ENCODE assay signal across 8 mouse cellular contexts in genomic region chr12:105031081-105032058, GRCm38 (mm10). TPM values are rescaled to one million over a fixed set of nuclear protein-coding genes. Genes with fewer than 3 reads are reported as not detected.
DNase-seq lines count a peak whose midpoint lies in the region; ATAC-seq and TF ChIP-seq lines count a peak whose summit lies in the region.

No protein-coding gene starts in this region.

- DNase-seq in gastrocnemius, adult 2 months: no peak
- no peak for DNase-seq in gastrocnemius, postnatal 4 days (ENCODE audit: low spot score in 2 of 2)
- peak; percentile 53 for DNase-seq in 3T3-L1 (ENCODE audit: low read depth, low spot score)
- peak; percentile 29 for DNase-seq in embryo, embryonic 11 days
- DNase-seq in hindbrain, postnatal 0 days (ENCODE audit: low spot score): peak; percentile 23
- DNase-seq in midbrain, embryonic 14.5 days: no peak
- no peak for DNase-seq in urinary bladder, adult 2 months (ENCODE audit: low spot score)
- DNase-seq in left cerebral cortex, adult 9 months (ENCODE audit: low spot score in 2 of 2): no peak

- no peak for ATAC-seq in hindbrain, postnatal 0 days
- ATAC-seq in midbrain, embryonic 14.5 days (ENCODE audit: low FRiP score, low TSS enrichment): no peak

- H3K9me3 ChIP-seq in hindbrain, postnatal 0 days (ENCODE audit: low read length): no peaks in the 10 kb centered on the region
- no peaks in the 10 kb centered on the region for H3K9me3 ChIP-seq in midbrain, embryonic 14.5 days (ENCODE audit: control insufficient read depth, low read length)

- peaks cover 16% of the 10 kb centered on the region for H3K36me3 ChIP-seq in hindbrain, postnatal 0 days (ENCODE audit: insufficient read depth, low read length)
- H3K36me3 ChIP-seq in midbrain, embryonic 14.5 days (ENCODE audit: control insufficient read depth, insufficient read depth, low read length): peaks cover 13% of the 10 kb centered on the region; the same call in 1 of the 2 replicates

- WGBS in hindbrain, postnatal 0 days: 5% methylated on average over 37 of the region's 37 CpGs
- 6% methylated on average over 37 of the region's 37 CpGs for WGBS in midbrain, embryonic 14.5 days

- TF ChIP-seq CTCF in gastrocnemius, adult 2 months (IDR thresholded peaks at IDR 0.05): no peak
- no peak for TF ChIP-seq CTCF in hindbrain, postnatal 0 days (IDR thresholded peaks at IDR 0.05; ENCODE audit: low read depth)

- H3K4me3 ChIP-seq in gastrocnemius, adult 2 months: peak overlapping the region; percentile 91
- H3K4me3 ChIP-seq in hindbrain, postnatal 0 days (ENCODE audit: low read length): peak overlapping the region; percentile 67
- H3K4me3 ChIP-seq in midbrain, embryonic 14.5 days (replicated peaks; ENCODE audit: low read depth, low read length): peak overlapping the region; percentile 93

- H3K9ac ChIP-seq in hindbrain, postnatal 0 days (replicated peaks; ENCODE audit: low read length): peak overlapping the region; percentile 74
- H3K9ac ChIP-seq in midbrain, embryonic 14.5 days (replicated peaks; ENCODE audit: low read length): peak overlapping the region; percentile 73

- peak overlapping the region; percentile 93 for H3K4me2 ChIP-seq in hindbrain, postnatal 0 days (ENCODE audit: low read depth, low read length)
- H3K4me2 ChIP-seq in midbrain, embryonic 14.5 days (ENCODE audit: low read length): peak overlapping the region; percentile 92

- no peaks in the 10 kb centered on the region for H3K27me3 ChIP-seq in hindbrain, postnatal 0 days (ENCODE audit: insufficient read depth, low read length)
- no peaks in the 10 kb centered on the region for H3K27me3 ChIP-seq in midbrain, embryonic 14.5 days (ENCODE audit: control insufficient read depth, insufficient read depth, low read length)

- peak overlapping the region; percentile 95 for H3K27ac ChIP-seq in gastrocnemius, adult 2 months
- H3K27ac ChIP-seq in hindbrain, postnatal 0 days: peak overlapping the region; percentile 75
- H3K27ac ChIP-seq in midbrain, embryonic 14.5 days (replicated peaks; ENCODE audit: low read depth, low read length): peak overlapping the region; percentile 71

- peaks cover 17% of the 10 kb centered on the region for H3K4me1 ChIP-seq in hindbrain, postnatal 0 days (ENCODE audit: insufficient read depth, low read length)
- H3K4me1 ChIP-seq in midbrain, embryonic 14.5 days (ENCODE audit: control insufficient read depth, insufficient read depth, low read length): peaks cover 26% of the 10 kb centered on the region

- intact Hi-C loops in gastrocnemius, adult 2 months (cut with DNase I): no loop called here

RNA-seq across cellular contexts. Expression of gene Glrx5, which starts 1.1 kb away (rescaled TPM):
- total RNA-seq in gastrocnemius, adult 2 months (2021): 10 to 100 TPM; 57.2 to 72.1 TPM
- 10 to 100 TPM; 64.0 to 65.3 TPM for total RNA-seq in gastrocnemius, postnatal 4 days (2021)
- total RNA-seq in hindbrain, postnatal 0 days (2014; rRNA removed): 28.6 and 43.1 TPM in 2 replicates
- polyA plus RNA-seq in hindbrain, postnatal 0 days (2015; fragmentation: Nextera tagmentation; extraction: Ambion mirVana): 195 and 199 TPM in 2 replicates
- 171 and 175 TPM in 2 replicates for polyA plus RNA-seq in midbrain, embryonic 14.5 days (2014; fragmentation: Nextera tagmentation; extraction: Ambion mirVana)
- polyA plus RNA-seq in urinary bladder, adult 2 months (2012; rRNA removed): 47.7 and 53.9 TPM in 2 replicates

RNA-seq across cellular contexts. Expression of gene Syne3, which starts 21.8 kb away (rescaled TPM):
- total RNA-seq in gastrocnemius, adult 2 months (2021): 1 to 10 TPM; 4.1 to 4.7 TPM
- 10 to 100 TPM; 17.7 to 19.2 TPM for total RNA-seq in gastrocnemius, postnatal 4 days (2021)
- 1.4 TPM in 2 replicates for total RNA-seq in hindbrain, postnatal 0 days (2014; rRNA removed)
- 0.66 and 0.98 TPM in 2 replicates for polyA plus RNA-seq in hindbrain, postnatal 0 days (2015; fragmentation: Nextera tagmentation; extraction: Ambion mirVana)
- polyA plus RNA-seq in midbrain, embryonic 14.5 days (2014; fragmentation: Nextera tagmentation; extraction: Ambion mirVana): 0.04 TPM in 1 of 2 replicates, not detected in the other
- polyA plus RNA-seq in urinary bladder, adult 2 months (2012; rRNA removed): 3.0 and 5.3 TPM in 2 replicates

Comparison
In these comparisons a context has a peak if more than half of its experiments do, and no peak if none do; other contexts are left out.
1. DNase-seq: peak in 3T3-L1 (single experiment), embryo, embryonic 11 days (single experiment) and hindbrain, postnatal 0 days (single experiment); none in gastrocnemius, adult 2 months (single experiment), gastrocnemius, postnatal 4 days (0 of 2), midbrain, embryonic 14.5 days (single experiment), urinary bladder, adult 2 months (single experiment) and left cerebral cortex, adult 9 months (0 of 2).
2. Peak in every context shown above with its lines, with median percentiles within 50 percentile points of each other: H3K27ac ChIP-seq and H3K4me3 ChIP-seq.